Comparison of ENCODE assay signal across 8 mouse cellular contexts in genomic region chr13:69739091-69739758, GRCm38 (mm10). TPM values are rescaled to one million over a fixed set of nuclear protein-coding genes. Genes with fewer than 3 reads are reported as not detected.
A peak's percentile ranks its signal among the peaks of the same experiment; 100 is the strongest.
DNase-seq lines count a peak whose midpoint lies in the region; ATAC-seq lines count a peak whose summit lies in the region.

No protein-coding gene starts in this region.

- H3K36me3 ChIP-seq in megakaryocyte, embryonic 14.5 days (replicated peaks; ENCODE audit: low read length): no peaks in the 10 kb centered on the region
- H3K36me3 ChIP-seq in forebrain, embryonic 13.5 days (ENCODE audit: poor library complexity, severe bottlenecking): peaks cover 5% of the 10 kb centered on the region; the same call in 1 of the 2 replicates
- no peaks in the 10 kb centered on the region for H3K36me3 ChIP-seq in liver, embryonic 15.5 days (replicated peaks)

- peak overlapping the region; percentile 86 for H3K4me3 ChIP-seq in megakaryocyte, embryonic 14.5 days (replicated peaks)
- peak overlapping the region; percentile 82 for H3K4me3 ChIP-seq in forebrain, embryonic 13.5 days
- H3K4me3 ChIP-seq in liver, embryonic 15.5 days (replicated peaks): peak overlapping the region; percentile 51

- peaks cover 80% of the 10 kb centered on the region for H3K27me3 ChIP-seq in megakaryocyte, embryonic 14.5 days (replicated peaks)
- peaks cover 36% of the 10 kb centered on the region for H3K27me3 ChIP-seq in forebrain, embryonic 13.5 days
- peaks cover 76% of the 10 kb centered on the region for H3K27me3 ChIP-seq in liver, embryonic 15.5 days

- peaks cover 22% of the 10 kb centered on the region for H3K4me1 ChIP-seq in megakaryocyte, embryonic 14.5 days
- peaks cover 46% of the 10 kb centered on the region for H3K4me1 ChIP-seq in forebrain, embryonic 13.5 days
- no peaks in the 10 kb centered on the region for H3K4me1 ChIP-seq in liver, embryonic 15.5 days (replicated peaks)

- H3K9ac ChIP-seq in forebrain, embryonic 13.5 days: peak overlapping the region; percentile 89
- no peak overlapping the region for H3K9ac ChIP-seq in liver, embryonic 15.5 days

- H3K9me3 ChIP-seq in megakaryocyte, embryonic 14.5 days: peaks cover 12% of the 10 kb centered on the region
- H3K9me3 ChIP-seq in forebrain, embryonic 13.5 days (replicated peaks): no peaks in the 10 kb centered on the region
- no peaks in the 10 kb centered on the region for H3K9me3 ChIP-seq in liver, embryonic 15.5 days (replicated peaks)

- H3K4me2 ChIP-seq in forebrain, embryonic 13.5 days: peak overlapping the region; percentile 74
- peak overlapping the region; percentile 68 for H3K4me2 ChIP-seq in liver, embryonic 15.5 days

- peak overlapping the region; percentile 93 for H3K27ac ChIP-seq in forebrain, embryonic 13.5 days
- no peak overlapping the region for H3K27ac ChIP-seq in liver, embryonic 15.5 days (replicated peaks)

- ATAC-seq in megakaryocyte, adult 5-6 weeks (ENCODE audit: poor library complexity, severe bottlenecking): no peak
- ATAC-seq in cerebellum, adult (ENCODE audit: insufficient number of reproducible peaks, low FRiP score, low TSS enrichment): peak; percentile 31
- peak; percentile 65 for ATAC-seq in forebrain, embryonic 13.5 days
- peak; percentile 38 for ATAC-seq in liver, embryonic 15.5 days (ENCODE audit: insufficient read depth)
- ATAC-seq in erythroid progenitor cell, adult 5-6 weeks (replicated peaks; ENCODE audit: low FRiP score, poor library complexity, severe bottlenecking): no peak

- WGBS in forebrain, embryonic 13.5 days: under 1% methylated on average over 74 of the region's 78 CpGs
- under 1% methylated on average over 78 of the region's 78 CpGs for WGBS in liver, embryonic 15.5 days (ENCODE audit: insufficient replicate concordance)

- DNase-seq in induced T-regulatory cell, adult 2 months (ENCODE audit: low read depth): peak; percentile 2
- DNase-seq in retina, postnatal 7 days (ENCODE audit: low read depth, low spot score): peak; percentile 29

RNA-seq across cellular contexts. Expression of gene Ube2ql1, which starts 0.5 kb away (rescaled TPM):
- polyA plus RNA-seq in megakaryocyte, embryonic 14.5 days (2012; ENCODE audit: insufficient read depth, low replicate concordance): not detected in 2 replicates
- total RNA-seq in megakaryocyte, adult 5-6 weeks (2015): not detected in 2 replicates
- not detected in 2 replicates for total RNA-seq in megakaryocyte, adult 5-6 weeks (2017)
- polyA plus RNA-seq in forebrain, embryonic 13.5 days (2015; fragmentation: Nextera tagmentation; extraction: Ambion mirVana): 10.5 and 11.4 TPM in 2 replicates
- polyA plus RNA-seq in liver, embryonic 15.5 days (2015; fragmentation: Nextera tagmentation; extraction: Ambion mirVana): 0.05 and 0.16 TPM in 2 replicates
- not detected in 2 replicates for total RNA-seq in erythroid progenitor cell, adult 5-6 weeks (2015; ENCODE audit: low replicate concordance)
- not detected in 2 replicates for total RNA-seq in erythroid progenitor cell, adult 5-6 weeks (2017; ENCODE audit: low replicate concordance)

Comparison
In these comparisons a context has a peak if more than half of its experiments do, and no peak if none do; other contexts are left out.
1. ATAC-seq: peak in cerebellum, adult (single experiment), forebrain, embryonic 13.5 days (single experiment) and liver, embryonic 15.5 days (single experiment); none in megakaryocyte, adult 5-6 weeks (single experiment) and erythroid progenitor cell, adult 5-6 weeks (single experiment).
2. Peak in every context shown above with its lines, with median percentiles within 50 percentile points of each other: H3K4me3 ChIP-seq.